Mouse (Mus musculus): ENCODE measurements around the gene Gm20696. TPM values are rescaled to one million over a fixed set of nuclear protein-coding genes. Genes with fewer than 3 reads are reported as not detected.

Gm20696 gene
- polyA plus RNA-seq, 1 experiment from 2014 or later = 2.7 TPM

DNA sequence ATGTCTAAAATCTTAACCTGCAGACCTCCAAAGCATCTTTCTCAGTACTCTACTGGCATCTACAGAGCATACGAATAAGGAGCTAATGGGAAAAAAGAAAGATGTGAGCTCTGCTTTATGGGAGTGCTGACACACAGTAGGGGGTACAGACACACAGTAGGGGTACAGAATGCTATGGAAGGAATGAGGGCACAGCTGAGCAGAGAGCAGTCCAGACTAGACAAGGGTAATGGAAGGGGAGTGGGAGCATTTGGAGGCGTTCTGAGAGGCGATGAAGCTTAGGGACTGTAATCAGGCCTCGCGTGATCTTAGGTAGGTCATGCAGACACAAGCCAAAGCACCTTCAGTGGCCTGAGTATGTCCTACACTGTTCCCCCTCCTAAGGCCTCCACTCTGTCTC, 17.4 kb upstream of the Gm20696 start:
- Histone ChIP-seq H3K4me2 (replicated peaks) (no peak overlapping the region), H3K27ac (no peak overlapping the region), H3K27me3 (replicated peaks) (no peaks in the 10 kb centered on the region), H3K36me3 (no peaks in the 10 kb centered on the region), H3K4me1 (replicated peaks) (no peaks in the 10 kb centered on the region), H3K9ac (no peak overlapping the region), H3K4me3 (replicated peaks) (no peak overlapping the region), H3K9me3 (no peaks in the 10 kb centered on the region)
- ATAC-seq = no peak
- 95% methylated on average over 5 of the region's 5 CpGs for WGBS

GRCm38 (mm10) chr6:99678108-99678507, 11.5 kb upstream of the Gm20696 start:
- Histone ChIP-seq H3K9me3 (no peaks in the 10 kb centered on the region), H3K9ac (no peak overlapping the region), H3K36me3 (no peaks in the 10 kb centered on the region), H3K27me3 (replicated peaks) (no peaks in the 10 kb centered on the region), H3K27ac (no peak overlapping the region), H3K4me3 (replicated peaks) (no peak overlapping the region), H3K4me1 (replicated peaks) (0 out of 2 replicates have a peak, but pooled peaks cover 3% of the 10 kb centered on the region), H3K4me2 (replicated peaks) (no peak overlapping the region)
- ATAC-seq = no peak; the same call in 1 of the 2 replicates
- 81% methylated on average over 11 of the region's 11 CpGs for WGBS

DNA sequence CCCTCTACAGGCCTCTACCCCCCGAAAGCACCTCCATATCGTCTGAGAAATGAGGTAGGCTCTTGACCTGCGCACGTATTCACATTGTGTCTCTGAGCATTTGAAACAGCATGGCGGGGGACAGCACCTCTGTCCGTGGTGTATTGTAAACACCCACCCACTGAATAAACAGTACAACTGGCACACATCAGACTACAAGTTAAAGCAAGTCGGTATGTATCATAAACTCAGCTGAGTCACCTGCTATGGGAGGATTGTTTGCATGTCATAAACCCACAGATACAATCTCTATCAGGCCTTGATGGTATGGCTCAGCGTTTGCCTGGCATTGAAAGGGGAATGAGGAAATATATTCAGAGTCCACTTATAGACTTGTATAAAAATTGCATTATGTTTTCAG, 10.7 kb upstream of the Gm20696 start:
- H3K9ac ChIP-seq = no peak overlapping the region
- H3K36me3 ChIP-seq = no peaks in the 10 kb centered on the region
- H3K27ac ChIP-seq = no peak overlapping the region
- 0 out of 2 replicates have a peak, but pooled peaks cover 3% of the 10 kb centered on the region for H3K4me1 ChIP-seq (replicated peaks)
- no peaks in the 10 kb centered on the region for H3K9me3 ChIP-seq
- H3K4me2 ChIP-seq (replicated peaks) = no peak overlapping the region
- no peak overlapping the region for H3K4me3 ChIP-seq (replicated peaks)
- 59% methylated on average over 8 of the region's 8 CpGs for WGBS
- no peaks in the 10 kb centered on the region for H3K27me3 ChIP-seq (replicated peaks)
- ATAC-seq = peak; percentile 92

DNA sequence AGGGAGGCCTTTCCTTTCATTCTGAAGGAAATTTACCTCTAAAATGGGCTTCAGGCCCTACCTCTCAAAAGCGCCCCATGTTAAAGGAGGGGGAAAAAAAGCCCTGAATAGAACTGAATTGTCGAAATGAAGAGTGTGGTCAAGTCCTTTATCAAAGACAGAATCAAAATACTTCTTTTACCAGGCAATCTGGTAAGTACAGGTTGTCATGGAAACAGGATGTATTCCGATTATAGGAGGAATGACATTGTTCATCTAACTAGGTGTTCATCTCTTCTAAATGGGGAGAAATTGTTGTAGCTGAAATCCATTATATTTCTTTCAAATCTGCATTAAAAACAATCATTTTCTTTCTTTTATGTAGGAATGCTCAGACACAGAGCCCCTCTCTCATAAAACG, 7.9 kb upstream of the Gm20696 start:
- no peak overlapping the region for H3K27ac ChIP-seq
- H3K9me3 ChIP-seq = no peaks in the 10 kb centered on the region
- no peak overlapping the region for H3K9ac ChIP-seq
- no peak overlapping the region for H3K4me2 ChIP-seq (replicated peaks)
- no peak for ATAC-seq
- 83% methylated on average over 4 of the region's 4 CpGs for WGBS
- H3K27me3 ChIP-seq (replicated peaks) = no peaks in the 10 kb centered on the region
- no peak overlapping the region for H3K4me3 ChIP-seq (replicated peaks)
- 0 out of 2 replicates have a peak, but pooled peaks cover 3% of the 10 kb centered on the region for H3K4me1 ChIP-seq (replicated peaks)
- no peaks in the 10 kb centered on the region for H3K36me3 ChIP-seq

DNA sequence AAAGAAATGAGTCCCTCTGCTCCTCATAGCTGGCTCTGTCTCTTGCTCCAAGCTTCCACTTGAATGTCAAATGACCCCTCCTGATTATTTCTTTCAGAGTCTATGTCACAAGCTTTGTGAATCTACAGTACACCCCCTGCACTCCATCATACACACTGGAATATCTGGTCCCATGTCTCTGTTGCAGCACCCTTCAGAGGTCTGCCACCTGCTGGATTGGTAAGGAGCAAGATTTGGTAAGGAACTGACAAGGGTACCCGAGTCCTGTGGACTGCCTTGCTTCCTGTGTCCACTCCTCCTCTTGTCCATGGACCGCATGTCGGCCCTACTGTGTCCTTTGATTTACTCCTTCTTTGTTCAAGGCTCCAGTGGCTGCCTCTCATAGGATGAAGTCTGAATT, 5.2 kb upstream of the Gm20696 start:
- ATAC-seq = no peak
- Histone ChIP-seq H3K4me2 (replicated peaks) (no peak overlapping the region), H3K36me3 (no peaks in the 10 kb centered on the region), H3K9me3 (no peaks in the 10 kb centered on the region), H3K4me3 (replicated peaks) (no peak overlapping the region), H3K27ac (no peak overlapping the region), H3K27me3 (replicated peaks) (no peaks in the 10 kb centered on the region), H3K4me1 (replicated peaks) (peaks cover 9% of the 10 kb centered on the region; the same call in 1 of the 2 replicates), H3K9ac (no peak overlapping the region)
- 64% methylated on average over 3 of the region's 3 CpGs for WGBS

GRCm38 (mm10) chr6:99670481-99671119, 4.0 kb upstream of the Gm20696 start:
- Histone ChIP-seq H3K9me3 (no peaks in the 10 kb centered on the region), H3K4me1 (replicated peaks) (peaks cover 10% of the 10 kb centered on the region; the same call in 1 of the 2 replicates), H3K27ac (no peak overlapping the region), H3K27me3 (replicated peaks) (no peaks in the 10 kb centered on the region), H3K4me3 (replicated peaks) (no peak overlapping the region), H3K9ac (no peak overlapping the region), H3K36me3 (no peaks in the 10 kb centered on the region), H3K4me2 (replicated peaks) (no peak overlapping the region)
- WGBS = 76% methylated on average over 7 of the region's 7 CpGs
- peak; percentile 24; the same call in 1 of the 2 replicates for ATAC-seq

- Histone ChIP-seq H3K36me3 (no peaks in the 10 kb centered on the region), H3K4me2 (replicated peaks) (no peak overlapping the region), H3K4me1 (replicated peaks) (peaks cover 10% of the 10 kb centered on the region; the same call in 1 of the 2 replicates), H3K27ac (no peak overlapping the region), H3K9me3 (no peaks in the 10 kb centered on the region), H3K9ac (no peak overlapping the region), H3K4me3 (replicated peaks) (no peak overlapping the region), H3K27me3 (replicated peaks) (no peaks in the 10 kb centered on the region)
- WGBS = 45% methylated on average over 5 of the region's 5 CpGs
- ATAC-seq = no peak
Measured at GRCm38 (mm10) chr6:99669481-99670325, 3.1 kb upstream of the Gm20696 start.

- H3K27me3 ChIP-seq (replicated peaks) = no peaks in the 10 kb centered on the region
- no peaks in the 10 kb centered on the region for H3K36me3 ChIP-seq
- WGBS = 34% methylated on average over 8 of the region's 8 CpGs
- peak overlapping the region; percentile 96 for H3K4me2 ChIP-seq (replicated peaks)
- H3K9ac ChIP-seq = no peak overlapping the region
- ATAC-seq = no peak
- H3K9me3 ChIP-seq = no peaks in the 10 kb centered on the region
- peaks cover 10% of the 10 kb centered on the region; the same call in 1 of the 2 replicates for H3K4me1 ChIP-seq (replicated peaks)
- peak overlapping the region; percentile 60 for H3K27ac ChIP-seq
- peak overlapping the region; percentile 78 for H3K4me3 ChIP-seq (replicated peaks)
Measured at GRCm38 (mm10) chr6:99667290-99667689, 693 bp upstream of the Gm20696 start.

GRCm38 (mm10) chr6:99665457-99666317, 910 bp downstream of the Gm20696 start:
- 0 out of 2 replicates have a peak overlapping the region, but pooled peaks have one; percentile 60 for H3K27ac ChIP-seq
- peak overlapping the region; percentile 78 for H3K4me3 ChIP-seq (replicated peaks)
- H3K27me3 ChIP-seq (replicated peaks) = no peaks in the 10 kb centered on the region
- WGBS = 23% methylated on average over 16 of the region's 16 CpGs
- H3K9ac ChIP-seq = peak overlapping the region; percentile 71
- H3K9me3 ChIP-seq = no peaks in the 10 kb centered on the region
- no peaks in the 10 kb centered on the region for H3K36me3 ChIP-seq
- H3K4me1 ChIP-seq (replicated peaks) = peaks cover 10% of the 10 kb centered on the region; the same call in 1 of the 2 replicates
- no peak; the same call in 1 of the 2 replicates for ATAC-seq
- peak overlapping the region; percentile 96 for H3K4me2 ChIP-seq (replicated peaks)

DNA sequence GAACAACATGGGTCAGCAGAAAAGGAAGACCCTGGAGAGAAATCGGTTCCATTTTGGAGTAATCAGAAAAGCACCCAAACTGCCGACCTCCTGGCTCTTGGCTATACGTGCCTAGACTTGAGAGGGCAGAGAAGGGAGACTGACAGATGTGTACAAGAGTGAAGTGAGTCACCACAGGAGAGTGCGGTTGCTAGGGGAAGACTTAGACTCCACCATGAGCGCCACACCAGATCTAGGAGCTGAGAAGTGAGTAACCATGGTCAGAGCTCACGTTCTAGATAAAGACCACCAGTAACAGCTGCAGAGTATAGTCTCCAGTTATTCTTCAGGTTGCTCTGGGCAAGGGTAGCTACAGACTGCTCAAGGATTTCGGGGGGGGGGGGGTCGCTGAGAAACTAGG, 3.4 kb downstream of the Gm20696 start:
- 82% methylated on average over 8 of the region's 8 CpGs for WGBS
- H3K27me3 ChIP-seq (replicated peaks) = no peaks in the 10 kb centered on the region
- no peak for ATAC-seq

DNA sequence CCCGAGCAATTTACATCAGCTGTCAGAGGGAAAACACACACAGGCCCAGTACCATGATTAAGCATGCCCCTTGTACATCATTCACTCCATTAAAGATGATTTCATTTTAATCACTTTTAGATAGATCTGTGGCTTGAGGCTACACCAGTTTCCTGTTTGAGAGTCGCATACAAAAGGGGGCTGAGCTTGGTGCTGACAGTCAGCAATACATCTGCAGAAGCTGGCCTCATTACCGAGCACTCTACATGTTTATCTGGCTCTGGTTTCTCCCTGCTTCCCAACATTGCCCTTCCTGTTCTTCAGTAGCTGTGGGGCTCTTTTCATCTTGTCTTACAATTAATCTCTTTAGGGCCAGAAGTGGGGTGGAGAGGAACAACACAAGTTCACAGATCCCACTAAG, 6.2 kb downstream of the Gm20696 start:
- 39% methylated on average over 3 of the region's 3 CpGs for WGBS
- Histone ChIP-seq H3K36me3 (no peaks in the 10 kb centered on the region), H3K4me2 (replicated peaks) (no peak overlapping the region), H3K4me1 (replicated peaks) (no peaks in the 10 kb centered on the region), H3K27me3 (replicated peaks) (no peaks in the 10 kb centered on the region), H3K4me3 (replicated peaks) (no peak overlapping the region), H3K9me3 (no peaks in the 10 kb centered on the region), H3K9ac (no peak overlapping the region), H3K27ac (no peak overlapping the region; the same call in 1 of the 2 replicates)
- 0 out of 2 replicates have a peak, but pooled peaks have one; percentile 44 for ATAC-seq

More for the DNA sequence above, 3.4 kb downstream of the Gm20696 start:
- peaks cover 10% of the 10 kb centered on the region; the same call in 1 of the 2 replicates for H3K4me1 ChIP-seq (replicated peaks)
- H3K27ac ChIP-seq = no peak overlapping the region
- H3K9ac ChIP-seq = no peak overlapping the region
- no peaks in the 10 kb centered on the region for H3K36me3 ChIP-seq
- H3K9me3 ChIP-seq = no peaks in the 10 kb centered on the region
- no peak overlapping the region for H3K4me3 ChIP-seq (replicated peaks)
- no peak overlapping the region for H3K4me2 ChIP-seq (replicated peaks)

GRCm38 (mm10) chr6:99658586-99658985, 8.0 kb downstream of the Gm20696 start:
- ATAC-seq = no peak
- WGBS = 88% methylated on average over 10 of the region's 10 CpGs
- no peak overlapping the region for H3K9ac ChIP-seq

More at GRCm38 (mm10) chr6:99658586-99658985, 8.0 kb downstream of the Gm20696 start:
- H3K4me1 ChIP-seq (replicated peaks) = no peaks in the 10 kb centered on the region
- no peaks in the 10 kb centered on the region for H3K27me3 ChIP-seq (replicated peaks)
- H3K4me2 ChIP-seq (replicated peaks) = no peak overlapping the region
- H3K4me3 ChIP-seq (replicated peaks) = no peak overlapping the region
- H3K27ac ChIP-seq = no peak overlapping the region
- H3K36me3 ChIP-seq = no peaks in the 10 kb centered on the region
- no peaks in the 10 kb centered on the region for H3K9me3 ChIP-seq

Data from intestine, embryonic 15.5 days (tissue).